Mouse (Mus musculus) left cerebral cortex, postnatal 36 days (tissue): ENCODE data around the gene Zcchc24. TPM values are rescaled to one million over a fixed set of nuclear protein-coding genes. Genes with fewer than 3 reads are reported as not detected.

Source experiments
- DNase-seq, 2 experiments: peaks; one replicate each; pipeline ENCODE4 v3.0.0; 2021 to 2022; ENCODE audit warnings: low spot score in 2 of 2, mixed read lengths in 1 of 2
- intact Hi-C: fragments of 180-260 bp; cut with DNase I; formaldehyde crosslinking; loops from one replicate; pipeline ENCODE4 v1.15.1; 2025
- total RNA-seq, 2 experiments: library from RNA; stranded (reverse); gene quantifications; 2 replicates each; pipeline ENCODE4 v1.2.3; 2021

Gene Zcchc24
- total RNA-seq, 2 experiments from 2014 or later, result 49.1 to 49.7 TPM

DNA sequence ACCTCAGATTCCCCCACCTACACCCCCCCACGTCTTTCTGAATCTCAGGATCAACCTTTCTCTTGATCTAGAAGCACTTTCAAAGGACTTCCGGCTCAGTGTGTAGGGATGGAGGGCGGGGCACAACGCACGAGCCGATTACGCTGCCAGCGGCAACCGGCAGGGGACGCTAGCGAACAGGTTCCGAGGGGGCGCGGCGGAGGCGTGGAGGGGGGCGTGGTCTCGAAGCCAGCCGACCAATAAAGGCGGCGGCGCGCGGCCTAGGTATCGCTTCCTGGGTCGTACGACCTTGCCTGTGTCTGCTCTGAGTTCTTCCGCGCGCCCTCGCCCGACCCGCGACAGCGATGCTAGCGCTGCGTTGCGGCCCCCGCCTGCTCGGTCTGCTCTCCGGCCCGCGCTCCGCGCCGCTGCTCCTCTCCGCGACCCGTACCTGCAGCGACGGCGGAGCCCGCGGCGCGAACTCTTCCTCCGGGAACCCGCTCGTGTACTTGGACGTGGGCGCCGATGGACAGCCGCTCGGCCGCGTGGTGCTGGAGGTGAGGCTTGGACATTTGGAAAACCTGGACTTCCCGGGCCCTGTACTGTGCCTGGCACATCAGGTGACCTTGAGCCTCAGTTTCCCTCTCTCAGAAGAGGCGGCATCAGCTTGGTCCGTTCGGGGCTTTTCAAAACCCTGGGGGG is 74.8 kb downstream of the Zcchc24 start, which contains the start of gene Ppif:
Gene Ppif (plus strand): TSS at position 267 of the 681 bp plus-strand sequence.
- intact Hi-C loops, result no loop called here
- peak; percentile 95 to 96 for DNase-seq

DNA sequence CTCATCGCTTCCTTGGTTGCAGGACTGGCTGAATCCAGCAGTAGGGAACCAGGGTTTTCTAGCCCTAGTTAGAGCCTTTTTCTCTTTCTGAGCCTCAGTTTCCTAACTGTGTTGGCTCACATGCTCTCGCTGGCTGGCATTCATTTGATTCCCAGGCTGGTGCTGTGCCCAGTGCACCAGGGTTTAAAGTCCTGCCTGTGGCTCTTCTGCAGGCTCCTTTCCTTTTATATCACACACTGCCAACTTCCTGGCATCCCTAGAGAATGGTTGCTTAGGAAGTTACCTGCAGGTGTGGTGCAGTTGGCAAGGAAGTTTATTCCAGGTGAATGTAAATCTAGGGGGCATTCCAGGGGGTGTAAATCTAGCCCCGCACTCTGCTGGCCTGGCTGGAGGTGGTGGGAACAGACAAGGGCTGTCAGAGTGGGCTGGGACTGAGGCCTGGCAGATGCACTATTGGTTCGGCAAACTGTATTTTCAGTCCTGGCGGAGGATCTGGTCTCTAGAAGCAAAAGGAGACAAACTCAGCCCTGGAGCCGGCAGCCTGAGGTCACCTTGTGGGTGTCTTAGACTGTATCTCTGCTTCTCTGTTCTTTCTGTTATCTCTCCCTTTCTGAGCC is 75.5 kb downstream of the Zcchc24 start:
- no peak for DNase-seq
- intact Hi-C loops, result no loop called here

DNA sequence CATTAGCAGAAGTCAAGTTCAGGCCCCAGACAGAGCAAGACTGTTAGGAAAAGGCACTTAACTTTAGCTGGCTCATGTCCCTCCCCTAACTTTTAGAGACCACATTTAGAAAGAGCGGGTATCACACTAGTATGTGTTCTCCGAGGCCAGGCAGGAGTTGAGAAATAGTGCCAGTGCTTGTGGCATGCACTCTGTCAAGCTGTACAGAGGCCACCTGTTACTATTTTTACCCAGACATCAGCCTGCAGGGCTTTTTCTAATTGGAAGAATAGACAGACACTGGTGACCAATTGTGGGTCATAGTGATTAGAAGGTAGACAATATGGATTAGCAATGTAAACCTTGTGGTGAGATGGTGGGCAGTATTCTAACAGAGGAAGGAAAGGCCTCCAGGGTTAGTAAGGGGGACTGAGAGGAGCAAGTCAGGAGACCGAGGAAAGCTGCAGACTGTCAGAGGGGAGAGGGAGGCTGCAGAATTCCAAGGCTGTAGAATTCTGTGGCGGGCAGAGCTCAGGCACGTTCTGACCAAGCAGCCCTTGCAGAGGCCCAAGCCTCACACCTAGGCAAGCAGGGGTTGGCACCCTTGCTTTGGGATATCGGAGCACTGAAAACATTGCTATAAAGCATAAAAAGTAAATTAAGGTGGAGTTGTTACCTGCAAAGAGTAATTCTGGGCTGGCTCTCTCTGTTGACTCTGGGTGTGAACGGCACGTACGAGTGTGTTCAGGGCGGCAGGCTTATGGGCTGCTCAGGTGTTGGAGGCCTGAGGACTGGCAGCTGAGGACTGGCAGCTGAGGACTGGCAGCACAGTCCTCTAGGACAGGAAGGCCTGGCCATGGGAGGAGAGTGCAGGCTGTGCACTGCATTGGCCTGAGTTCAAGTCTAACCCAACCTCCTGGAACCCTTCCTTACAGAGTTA is 81.6 kb downstream of the Zcchc24 start:
- no peak for DNase-seq
- intact Hi-C loops, result no loop called here

DNA sequence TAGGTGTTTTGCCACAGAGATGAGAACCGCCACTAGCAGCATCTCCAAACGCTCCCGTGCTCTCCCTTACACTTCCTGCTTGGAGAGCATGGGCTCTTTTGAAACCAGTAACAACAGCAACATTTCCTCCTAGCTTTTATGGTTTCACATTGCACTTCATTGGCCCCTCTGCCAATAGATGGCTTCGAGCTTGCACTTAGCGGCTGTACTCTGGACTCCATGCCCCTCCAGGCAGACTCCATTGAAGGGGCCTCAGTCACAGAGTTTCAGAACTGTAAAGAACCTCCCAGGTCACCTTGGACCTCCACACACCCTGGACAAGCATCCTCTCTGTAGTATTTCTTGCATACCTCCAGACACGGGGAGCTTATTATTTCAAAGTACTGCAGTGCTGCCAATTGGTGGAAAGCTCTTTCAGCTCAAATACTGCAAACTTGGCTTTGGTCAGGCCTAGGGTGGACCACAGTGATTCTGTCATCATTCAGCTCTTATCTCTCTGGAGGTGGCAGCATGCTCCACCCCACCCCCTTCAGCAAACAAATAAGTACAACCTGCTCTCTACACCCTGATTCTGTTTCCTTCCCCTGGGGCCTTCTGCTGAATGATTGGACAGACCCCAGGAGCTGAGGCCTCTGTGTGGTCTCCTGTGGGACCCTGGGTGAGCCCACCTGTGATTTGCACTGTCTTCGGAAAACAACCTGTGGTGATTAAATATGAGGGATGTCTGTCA is 82.5 kb downstream of the Zcchc24 start:
- DNase-seq, result no peak
- intact Hi-C loops, result no loop called here

DNA sequence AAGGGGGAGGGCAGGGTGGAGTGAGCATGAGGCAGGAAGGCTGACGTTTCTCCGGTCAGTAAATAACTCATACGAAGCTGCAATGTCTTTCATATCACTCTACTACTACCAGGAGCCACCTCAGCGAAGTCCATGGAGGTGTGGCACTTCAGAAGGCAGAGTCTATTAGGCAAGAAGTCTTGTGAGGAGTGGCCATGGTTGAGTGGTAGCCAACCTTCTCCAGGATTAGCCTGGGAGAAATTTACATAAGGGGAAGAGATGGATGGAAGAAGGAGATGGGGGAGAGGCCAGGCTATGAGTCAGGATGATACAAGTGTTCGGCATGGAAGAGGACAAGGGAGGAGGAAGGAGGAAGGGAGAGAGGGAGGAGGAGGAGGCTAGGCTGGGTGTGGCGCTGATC is 86.8 kb downstream of the Zcchc24 start:
- intact Hi-C loops, result no loop called here
- no peak for DNase-seq

DNA sequence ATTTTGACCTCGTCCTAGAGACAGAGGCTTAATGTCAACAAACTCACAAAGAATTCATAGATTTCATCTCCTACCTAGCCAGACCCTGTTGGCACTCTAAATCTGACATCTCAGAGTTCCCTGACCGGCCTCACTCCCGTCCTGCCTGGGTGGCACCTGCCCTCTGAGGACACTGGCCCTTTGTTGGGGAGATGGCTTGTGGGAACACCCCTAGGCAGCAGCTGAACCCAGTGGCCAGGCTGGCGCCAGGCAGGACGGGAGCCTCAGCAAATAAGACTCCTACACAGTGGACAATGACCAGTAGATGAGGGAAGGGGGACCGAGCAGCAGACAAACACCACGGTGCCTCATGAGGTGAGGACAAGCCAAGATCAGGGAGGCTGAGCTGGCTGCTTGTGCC is 89.2 kb downstream of the Zcchc24 start:
- intact Hi-C loops, result no loop called here
- DNase-seq, result no peak

DNA sequence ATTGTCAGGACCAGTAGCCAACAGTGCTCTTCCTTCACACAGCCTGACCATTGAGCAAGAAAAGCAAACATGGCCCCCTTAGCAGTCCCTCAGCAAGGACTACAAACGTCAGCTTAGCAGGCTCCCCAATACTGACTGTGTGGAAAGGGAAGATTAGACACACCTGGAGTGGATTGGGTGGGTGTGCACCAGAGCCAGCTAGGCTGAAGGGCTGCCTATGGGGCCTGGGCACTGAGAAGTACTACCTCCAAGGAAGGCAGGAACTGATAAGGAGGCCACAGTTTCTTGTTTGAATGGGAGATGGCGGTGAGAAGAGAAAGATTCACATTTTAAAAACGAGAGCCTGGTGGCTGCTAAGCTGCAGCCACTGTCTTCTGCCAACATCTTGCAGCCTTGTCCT is 101.3 kb downstream of the Zcchc24 start:
- intact Hi-C loops, result no loop called here

DNA sequence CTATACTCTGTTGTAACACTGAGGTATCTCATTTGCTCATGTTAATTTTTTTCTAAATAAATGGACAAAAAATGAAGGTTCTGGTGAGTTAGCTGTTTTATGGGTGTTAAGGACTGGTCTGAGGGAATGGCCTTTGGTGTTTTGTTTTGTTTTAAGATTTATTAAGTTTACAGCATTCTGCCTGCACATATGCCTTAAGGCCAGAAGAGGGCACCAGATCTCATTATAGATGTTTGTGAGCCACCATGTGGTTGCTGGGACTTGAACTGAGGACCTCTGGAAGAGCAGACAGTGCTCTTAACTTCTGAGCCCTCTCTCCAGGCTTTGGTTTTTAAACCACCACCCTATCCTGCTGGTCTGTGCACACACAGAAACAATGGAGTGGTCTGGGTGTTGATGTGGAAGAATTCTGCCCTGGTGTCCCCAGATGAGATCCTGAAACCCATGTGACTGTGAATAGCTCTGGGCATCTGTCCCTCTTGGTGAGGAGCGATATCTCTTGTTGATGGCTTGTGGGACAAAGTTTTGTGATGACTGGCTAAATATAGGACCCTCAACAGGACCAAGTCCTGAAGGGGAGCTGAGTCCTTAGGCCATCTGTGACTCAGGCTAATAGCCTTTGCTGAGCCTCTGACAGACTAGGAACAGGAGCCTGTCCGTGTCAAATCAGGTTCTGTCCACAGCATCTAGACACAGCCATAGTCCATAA is 102.0 kb downstream of the Zcchc24 start:
- intact Hi-C loops, result no loop called here
- no peak for DNase-seq

More for the DNA sequence above, 101.3 kb downstream of the Zcchc24 start:
- DNase-seq, result no peak

DNA sequence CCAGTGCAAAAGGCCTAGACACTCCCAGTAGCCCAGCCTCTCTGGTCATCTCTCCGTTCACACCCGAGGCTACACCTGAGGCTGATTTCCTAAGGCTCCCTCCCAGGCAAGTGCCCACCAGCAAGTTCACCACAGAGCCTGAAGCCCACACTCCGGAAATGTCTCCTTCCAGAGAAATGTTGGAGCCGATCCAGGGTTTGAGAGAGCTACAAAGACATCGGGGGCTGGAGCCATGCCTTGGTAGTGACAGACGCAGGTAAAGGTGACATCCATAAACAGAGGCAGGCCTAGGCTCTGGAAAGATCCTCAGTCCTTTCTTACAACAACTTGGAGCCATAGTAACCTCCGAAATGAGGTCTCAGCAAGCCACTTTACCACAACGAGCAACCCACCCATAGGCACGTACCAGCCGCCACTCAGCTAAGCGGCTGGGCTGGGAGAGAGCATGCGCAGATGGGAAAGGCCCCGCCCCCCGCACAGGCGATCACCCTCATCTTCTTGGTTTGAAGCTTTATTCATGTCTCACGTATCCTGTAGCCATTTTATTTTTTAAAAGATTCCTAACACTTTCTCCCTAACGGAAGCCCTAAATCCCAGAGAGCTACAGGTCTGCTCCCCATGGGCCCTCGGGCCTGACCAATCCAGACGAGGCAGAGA is 103.4 kb downstream of the Zcchc24 start:
- no peak for DNase-seq

DNA sequence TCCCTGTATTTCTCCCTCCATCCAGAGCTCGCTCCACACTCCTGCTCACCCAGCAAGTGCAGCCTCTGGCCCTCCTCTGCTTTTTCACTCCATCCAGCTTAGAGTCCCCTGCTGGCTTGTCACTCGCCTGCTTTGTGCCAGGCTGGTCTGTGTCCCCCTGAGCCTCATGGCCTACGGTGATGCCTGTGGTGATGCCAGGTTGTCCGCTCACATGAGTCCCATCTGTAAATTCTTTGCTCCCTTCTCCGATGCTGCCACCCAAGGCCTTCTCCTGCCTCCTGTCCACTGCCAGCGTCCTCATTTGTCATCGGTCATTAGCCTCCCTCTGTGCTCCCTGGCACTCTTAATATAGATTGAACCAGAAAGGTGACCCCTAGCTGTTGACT is 104.5 kb downstream of the Zcchc24 start:
- DNase-seq, result no peak
- intact Hi-C loops, result loop anchor here (5.0 kb wide), 1 partner anchor 38 kb away; no protein-coding TSS in a partner anchor

More for the DNA sequence above, 103.4 kb downstream of the Zcchc24 start:
- intact Hi-C loops, result no loop called here

DNA sequence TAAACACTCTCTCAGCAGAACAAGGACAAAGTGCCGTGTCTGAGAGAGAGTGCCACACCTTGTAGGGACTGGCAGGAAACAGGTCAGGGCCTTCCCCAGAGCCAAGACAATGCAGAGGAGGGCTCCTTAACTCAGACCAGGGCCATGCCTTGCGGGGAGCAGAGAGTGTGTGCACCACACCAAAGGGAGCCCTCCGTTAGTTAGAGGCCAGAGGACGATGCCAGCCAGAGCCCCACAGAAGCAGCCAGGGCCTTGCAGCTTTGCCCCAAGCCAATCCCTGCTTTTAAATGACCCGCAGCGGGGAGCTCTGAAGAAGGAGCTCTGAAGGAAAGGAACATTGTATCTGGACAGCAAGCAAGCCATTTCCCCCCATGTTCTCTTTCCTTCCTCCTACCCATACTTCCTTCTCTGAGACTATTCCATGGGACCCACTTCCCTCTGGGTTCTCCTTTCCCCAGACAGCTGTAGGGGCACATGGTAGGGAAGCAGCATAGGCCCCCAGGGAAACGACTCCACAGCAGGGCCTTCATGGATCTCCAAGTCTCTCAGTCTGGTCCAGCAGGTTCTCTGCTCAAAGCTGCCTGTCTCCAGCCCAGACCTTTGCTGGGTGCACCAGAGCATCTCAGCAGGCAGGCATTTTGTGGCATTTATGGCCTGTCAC is 105.1 kb downstream of the Zcchc24 start:
- intact Hi-C loops, result loop anchor here (5.0 kb wide), 1 partner anchor 39 kb away; no protein-coding TSS in a partner anchor
- DNase-seq, result no peak

Other genes with a start within 250 kb of the Zcchc24 start
- gene Ppif, start 74.9 kb downstream of the Zcchc24 start, total RNA-seq, result 10 to 100 TPM; 21.2 to 25.0 TPM
- gene Anxa11, start 73.1 kb upstream of the Zcchc24 start, total RNA-seq, result 10 to 100 TPM; 32.7 to 34.8 TPM
- gene Plac9a, start 134.1 kb upstream of the Zcchc24 start, total RNA-seq, result not detected
- 10 to 100 TPM in 1 of 2 experiments, 1 to 10 TPM in 1; 8.8 to 10.6 TPM for gene Tmem254a, start 158.6 kb upstream of the Zcchc24 start, total RNA-seq
- not detected for gene Cphx1, start 169.3 kb upstream of the Zcchc24 start, total RNA-seq
- gene Duxbl1, start 209.5 kb upstream of the Zcchc24 start, total RNA-seq, result under 1 TPM; 0.36 to 0.44 TPM